Mouse (Mus musculus): ENCODE results near the gene March7.

March7 gene

GRCm38 (mm10) chr2:60209703-60210651 is at the start of gene March7, which contains the start of gene Baz2b:
March7 (plus strand) TSS chr2:60209887.
Baz2b (minus strand) TSS chr2:60209839.
- peak; percentile 99 for DNase-seq

DNA sequence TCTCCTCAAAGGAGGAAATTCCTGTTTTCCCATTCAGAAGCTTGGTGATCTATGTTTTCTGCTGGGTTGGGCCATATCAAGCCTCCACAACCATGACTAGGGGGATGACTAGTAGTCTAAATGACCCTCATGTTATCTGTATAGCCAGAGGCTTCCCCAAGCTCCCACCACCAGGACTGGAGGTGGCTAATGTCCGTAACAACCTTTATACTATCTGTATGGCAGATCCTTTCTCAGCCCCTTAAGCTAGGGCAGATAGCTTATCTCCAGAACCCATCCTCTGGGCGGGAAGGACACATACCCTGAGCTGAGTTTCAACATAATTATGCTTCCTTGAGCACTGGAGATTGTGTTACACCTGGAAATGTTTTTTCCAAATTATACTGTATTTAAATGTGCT is 45.9 kb upstream of the March7 start:
- no peak for DNase-seq

GRCm38 (mm10) chr2:60165679-60166078 is 44.0 kb upstream of the March7 start:
- no peak for DNase-seq

- peak; percentile 63 for DNase-seq
These were observed 42.8 kb upstream of the March7 start for GRCm38 (mm10) chr2:60166878-60167277.

- peak; percentile 91 for DNase-seq
These were observed 37.7 kb upstream of the March7 start for GRCm38 (mm10) chr2:60171786-60172530.

DNA sequence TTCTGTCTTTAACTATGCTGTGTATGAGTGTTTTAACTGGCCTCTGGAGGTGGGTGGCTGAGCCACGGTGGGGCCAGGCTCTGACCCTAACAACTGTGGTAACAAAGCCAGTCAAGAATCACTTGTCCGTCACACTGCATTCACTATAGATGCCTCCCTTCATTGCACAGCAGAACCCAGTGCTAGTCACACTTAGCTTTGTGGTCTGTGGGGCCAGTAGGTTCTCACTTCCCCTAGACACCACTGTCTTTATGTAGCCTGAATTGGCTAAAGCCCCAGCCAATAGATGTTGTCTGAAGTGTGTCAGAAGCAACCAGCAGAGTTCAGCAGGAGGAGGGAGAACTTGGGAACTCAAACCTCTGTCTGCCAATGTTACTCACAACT is 37.2 kb upstream of the March7 start:
- peak; percentile 96 for DNase-seq

- DNase-seq: peak; percentile 70
These were observed 36.5 kb upstream of the March7 start for GRCm38 (mm10) chr2:60173190-60173589.

GRCm38 (mm10) chr2:60173595-60173994 is 36.1 kb upstream of the March7 start:
- peak; percentile 93 for DNase-seq

- peak; percentile 72 for DNase-seq
These were observed 34.6 kb upstream of the March7 start for GRCm38 (mm10) chr2:60175078-60175477.

DNA sequence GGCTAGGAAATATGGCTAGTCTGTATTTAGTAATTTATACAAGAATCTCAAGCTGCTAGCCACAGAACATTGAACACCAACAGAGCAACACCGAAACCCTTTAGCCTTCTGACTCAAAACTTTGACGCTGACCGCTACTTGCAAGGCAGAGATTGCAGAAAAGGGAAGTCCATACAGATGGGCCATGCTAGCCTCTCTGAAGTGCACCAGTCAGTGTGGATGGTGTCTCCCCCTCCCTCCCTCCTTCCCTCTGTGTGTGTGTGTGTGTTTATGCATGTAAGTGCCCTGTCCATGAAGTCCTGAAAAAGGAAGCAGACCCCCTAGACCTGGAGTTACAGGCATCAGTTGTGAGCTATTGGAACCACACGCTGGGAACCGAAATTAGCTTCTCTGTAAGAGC is 33.6 kb upstream of the March7 start:
- DNase-seq: peak; percentile 89

DNA sequence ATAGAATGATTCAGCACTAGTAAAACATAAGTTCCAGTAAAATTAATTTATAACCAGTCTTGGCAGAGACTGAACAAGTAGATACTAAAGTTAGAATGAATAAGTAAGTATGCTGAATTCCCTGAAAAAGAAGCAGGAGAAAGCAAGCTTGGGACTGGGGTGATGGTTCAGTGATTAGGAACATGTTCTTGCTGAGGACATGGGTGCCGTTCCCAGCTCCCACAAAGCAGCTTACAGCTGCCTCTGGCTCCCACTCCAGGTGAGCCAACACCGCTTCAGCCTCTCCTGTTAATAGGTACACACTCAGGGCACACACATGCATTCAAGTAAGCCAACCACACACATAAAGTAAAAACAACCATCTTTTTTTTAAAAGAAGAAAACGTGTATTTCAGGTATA is 32.2 kb upstream of the March7 start:
- no peak for DNase-seq

GRCm38 (mm10) chr2:60181696-60182095 is 28.0 kb upstream of the March7 start:
- no peak for DNase-seq

GRCm38 (mm10) chr2:60196841-60197240 is 12.8 kb upstream of the March7 start:
- DNase-seq: no peak

GRCm38 (mm10) chr2:60200051-60200562 is 9.6 kb upstream of the March7 start:
- no peak for DNase-seq

GRCm38 (mm10) chr2:60200667-60201066 is 9.0 kb upstream of the March7 start:
- DNase-seq: no peak

DNA sequence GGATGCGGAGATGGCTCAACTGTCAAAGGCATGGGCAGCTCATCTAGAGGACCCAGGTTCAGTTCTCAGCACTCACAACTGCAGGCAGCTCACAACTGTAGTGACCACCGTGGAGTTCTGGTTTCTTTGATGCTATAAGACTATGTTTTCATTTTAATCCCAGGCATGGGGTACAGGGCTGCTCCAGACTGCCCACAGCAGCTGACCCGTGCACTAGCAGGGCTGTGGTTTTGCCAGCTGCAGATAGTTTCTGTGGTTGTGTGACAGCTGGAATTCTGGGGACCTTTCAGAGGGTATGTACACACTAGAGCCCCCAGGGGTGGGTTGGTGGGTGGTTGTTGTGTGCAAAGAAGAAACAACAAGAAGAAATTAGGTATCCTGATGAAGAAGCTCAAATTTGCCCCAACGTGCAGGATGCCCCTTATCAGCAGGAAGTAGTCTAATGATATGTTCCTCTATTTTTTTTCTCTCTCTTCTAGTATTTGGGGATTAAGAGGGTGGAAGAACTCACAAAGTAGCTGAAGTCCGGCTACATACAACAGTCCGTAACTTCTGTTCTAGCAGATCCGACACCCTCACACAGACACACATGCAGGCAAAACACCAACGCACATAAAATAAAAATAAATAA is 6.7 kb upstream of the March7 start:
- no peak for DNase-seq

DNA sequence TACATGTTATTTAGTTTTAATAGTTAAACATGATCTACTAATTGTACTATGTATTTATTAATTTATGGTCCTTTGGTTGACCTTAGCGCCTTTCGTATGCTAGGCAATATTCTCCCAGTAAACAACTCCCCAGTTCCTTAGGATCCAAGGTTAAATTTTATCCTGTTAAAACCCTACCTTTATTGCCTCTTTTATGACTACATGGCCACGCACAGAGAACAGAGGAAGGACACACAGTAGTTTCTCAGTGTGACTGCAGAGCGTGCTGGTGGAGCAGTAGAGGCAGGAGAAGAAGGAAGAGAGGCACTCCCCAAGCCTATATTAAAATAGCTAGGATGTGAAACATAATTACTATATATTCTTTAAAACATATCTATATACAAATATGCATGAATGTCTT is 6.0 kb upstream of the March7 start:
- DNase-seq: no peak

DNA sequence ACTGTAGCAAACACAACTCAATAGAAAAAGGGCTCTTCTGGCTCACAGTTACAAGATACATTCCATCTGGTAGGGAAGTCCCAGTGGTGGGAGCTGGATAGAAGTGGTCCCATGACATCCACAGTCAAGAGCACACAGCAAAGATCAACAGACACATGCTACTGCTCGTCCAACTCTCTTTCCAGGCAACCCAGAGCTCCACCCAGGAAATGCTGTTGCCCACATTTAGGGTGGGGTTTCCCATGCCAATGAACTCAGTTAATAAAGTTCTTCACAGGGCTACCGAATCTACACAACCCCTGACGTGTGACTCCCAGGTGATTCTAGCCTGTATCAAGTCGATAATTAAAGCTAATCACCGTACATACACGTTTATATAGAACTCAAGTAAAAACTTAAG is 5.5 kb upstream of the March7 start:
- no peak for DNase-seq

DNA sequence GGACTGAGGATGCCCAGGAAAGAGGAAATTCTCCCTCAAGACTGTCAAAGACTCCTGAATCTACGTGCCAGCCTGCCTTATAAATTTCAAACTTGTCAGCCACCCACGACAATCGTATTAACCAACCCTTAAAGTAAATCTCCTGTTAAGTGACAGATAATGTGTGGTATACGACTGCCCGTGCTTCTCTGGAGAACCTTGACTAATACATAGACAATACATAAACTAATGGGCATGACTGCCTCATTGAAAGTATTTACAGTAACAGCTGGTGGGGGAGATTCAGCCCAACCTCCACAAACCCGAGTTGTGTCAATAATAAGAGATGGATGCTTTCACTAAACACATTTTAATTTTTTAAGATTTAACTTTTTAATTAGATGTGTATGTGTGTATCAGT is 3.9 kb upstream of the March7 start:
- no peak for DNase-seq

DNA sequence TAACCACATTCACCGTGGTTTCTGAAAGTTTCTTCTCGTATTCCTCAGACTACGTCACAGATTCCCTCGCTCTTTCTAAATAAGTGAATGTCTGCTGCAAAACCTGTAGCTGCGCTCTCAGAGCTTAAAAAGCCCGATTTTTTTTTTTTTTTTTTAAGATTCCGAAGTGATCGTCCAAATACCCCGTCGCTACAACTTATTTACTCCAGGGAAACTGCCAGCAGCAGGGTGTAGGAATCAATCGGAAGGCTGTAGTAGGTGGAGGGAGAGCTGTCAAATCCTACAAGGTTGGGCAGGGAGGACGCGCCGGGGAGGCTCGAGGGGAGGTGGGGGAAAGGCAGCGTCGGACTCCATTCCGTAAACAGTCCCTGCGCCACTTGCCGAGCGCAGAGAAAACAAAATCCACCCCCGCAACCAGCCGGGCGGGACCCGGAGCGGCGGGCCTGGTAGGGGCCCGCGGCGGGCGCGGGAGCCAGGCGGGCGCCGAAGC is 520 bp upstream of the March7 start:
- no peak for DNase-seq

DNA sequence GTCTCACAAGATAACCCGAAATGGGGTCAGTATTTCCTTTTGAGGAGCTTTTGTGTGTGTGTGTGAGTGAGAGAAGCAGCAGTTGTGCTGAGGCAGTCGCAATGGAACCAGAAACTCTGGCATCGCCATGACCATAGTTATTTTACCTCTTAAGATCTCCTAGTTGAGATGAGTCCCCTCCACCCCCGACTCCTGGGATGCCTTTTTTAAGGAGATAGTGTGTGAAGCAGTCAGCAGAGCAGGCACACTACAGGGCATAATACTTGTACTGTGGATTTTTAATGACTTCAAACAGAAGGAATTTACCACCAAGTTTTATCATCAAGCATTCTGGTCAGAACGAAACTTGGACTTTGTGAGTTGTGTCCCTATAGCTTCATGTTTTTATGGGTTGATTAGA is 1.1 kb downstream of the March7 start:
- no peak for DNase-seq

GRCm38 (mm10) chr2:60212488-60212887 is 2.8 kb downstream of the March7 start:
- no peak for DNase-seq

DNA sequence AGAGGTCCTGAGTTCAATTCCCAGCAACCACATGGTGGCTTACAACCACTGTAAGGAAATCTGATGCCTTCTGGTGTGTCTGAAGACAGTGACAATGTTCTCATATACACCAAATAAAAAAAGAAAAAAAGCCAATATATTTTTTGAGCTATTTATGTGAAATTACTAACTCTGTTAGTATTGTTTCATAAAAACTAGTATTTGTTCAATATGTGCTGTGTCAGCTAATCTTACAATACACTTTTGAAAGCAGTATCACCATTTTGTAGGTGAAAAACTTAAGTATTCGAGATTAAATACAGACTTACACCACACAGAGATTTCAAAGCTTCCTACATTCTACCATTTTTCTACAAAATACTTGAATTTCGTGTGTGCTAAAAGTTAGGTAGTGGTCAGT is 5.0 kb downstream of the March7 start:
- no peak for DNase-seq
